Mouse (Mus musculus): ENCODE measurements at regions not wholly inside any gene's neighbourhood (a gene's known extent, or its start where the extent isn't known, plus 50 kb on each side); places are given as distances from the start of the nearest gene placed in this dataset.
"Not testable (repeated sequence)": the region's sequence is repeated elsewhere in the genome, so short reads cannot be mapped to it uniquely, and the experiment has no call there.

DNA sequence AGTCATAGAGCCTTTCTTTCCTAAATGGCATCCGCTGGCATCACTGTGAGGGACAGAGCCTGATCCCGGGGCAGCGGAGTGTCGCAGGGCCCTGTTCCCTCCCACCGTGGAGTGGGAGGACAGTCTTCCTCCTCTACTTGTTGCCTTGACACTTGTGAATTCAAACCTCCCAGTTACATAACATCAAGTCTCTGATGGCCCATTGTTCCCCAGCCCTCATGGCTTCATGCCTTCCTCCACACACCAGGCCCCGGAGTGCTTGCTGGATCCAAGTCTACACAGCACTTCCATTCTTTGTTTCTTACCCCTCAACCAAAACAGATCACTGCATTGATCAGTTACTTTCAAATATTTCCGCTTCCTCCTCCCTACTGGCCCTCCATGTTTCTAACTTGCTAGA, 357.7 kb upstream of the Maf start:
- no peak for DNase-seq
- intact Hi-C loops (cut with DNase I), result no loop called here

DNA sequence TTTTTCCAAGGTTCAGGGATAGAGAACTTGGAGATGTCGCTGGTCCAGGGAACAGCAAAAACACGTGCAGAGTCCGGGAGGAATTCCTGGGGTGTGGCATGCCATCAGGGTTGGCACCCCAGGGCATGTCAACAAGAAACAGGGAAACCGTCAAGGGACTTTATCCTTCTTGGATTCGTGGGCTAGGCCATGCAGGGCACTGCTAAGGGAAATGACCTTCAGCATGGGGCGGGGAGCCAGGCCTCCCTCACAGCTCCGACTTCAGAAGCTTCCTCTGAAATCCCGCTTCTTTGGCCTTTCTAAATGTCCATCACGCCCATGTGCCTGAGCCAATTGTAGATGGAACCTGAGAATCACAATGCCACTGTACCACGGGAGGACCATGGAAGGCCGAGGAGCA, 357.0 kb upstream of the Maf start:
- intact Hi-C loops (cut with DNase I), result no loop called here
- DNase-seq, result no peak

DNA sequence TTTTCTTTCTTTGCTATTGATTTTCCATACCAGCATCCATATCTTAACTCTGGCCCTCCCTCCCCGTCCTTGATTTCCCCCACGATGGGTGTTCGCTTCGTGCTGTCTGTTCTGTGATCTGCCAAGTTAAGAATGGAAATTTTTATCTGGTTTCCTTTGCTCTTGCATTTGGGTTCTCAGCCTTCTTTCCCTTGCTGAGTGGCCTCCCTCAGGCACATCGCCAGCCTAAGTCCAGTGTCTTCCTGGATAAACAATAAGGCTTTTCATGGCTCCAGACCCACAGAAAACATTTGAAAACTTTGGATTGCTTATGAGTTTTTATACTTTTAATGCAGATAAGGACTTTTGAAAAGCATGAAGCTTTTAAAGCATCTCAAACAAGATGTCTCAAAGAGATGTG, 355.9 kb upstream of the Maf start:
- intact Hi-C loops (cut with DNase I), result no loop called here
- peak; percentile 7 to 9 for DNase-seq

GRCm38 (mm10) chr8:116053483-116053882, 345.9 kb upstream of the Maf start:
- intact Hi-C loops (cut with DNase I), result no loop called here
- no peak for DNase-seq

DNA sequence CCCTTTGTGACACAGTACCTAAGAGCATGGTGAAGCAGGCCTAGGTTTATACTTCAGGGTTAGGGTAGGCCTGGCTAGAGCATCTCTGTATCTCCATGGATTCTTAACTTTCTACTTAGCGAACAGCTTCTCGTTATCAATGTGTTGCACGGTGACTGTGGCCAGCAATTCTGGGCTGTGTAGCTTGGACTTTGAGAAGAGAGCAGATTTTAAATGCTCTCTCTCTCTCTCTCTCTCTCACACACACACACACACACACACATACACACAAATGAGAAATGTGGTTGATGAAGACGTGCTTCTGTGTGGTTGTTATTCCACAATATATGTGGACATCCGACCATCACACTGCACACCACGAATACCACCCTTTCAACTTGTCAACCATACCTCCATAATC, 345.4 kb upstream of the Maf start:
- intact Hi-C loops (cut with DNase I), result no loop called here
- DNase-seq, result no peak

- no peak for DNase-seq
- intact Hi-C loops (cut with DNase I), result no loop called here
Measured at GRCm38 (mm10) chr8:116048480-116048879, 340.9 kb upstream of the Maf start.

DNA sequence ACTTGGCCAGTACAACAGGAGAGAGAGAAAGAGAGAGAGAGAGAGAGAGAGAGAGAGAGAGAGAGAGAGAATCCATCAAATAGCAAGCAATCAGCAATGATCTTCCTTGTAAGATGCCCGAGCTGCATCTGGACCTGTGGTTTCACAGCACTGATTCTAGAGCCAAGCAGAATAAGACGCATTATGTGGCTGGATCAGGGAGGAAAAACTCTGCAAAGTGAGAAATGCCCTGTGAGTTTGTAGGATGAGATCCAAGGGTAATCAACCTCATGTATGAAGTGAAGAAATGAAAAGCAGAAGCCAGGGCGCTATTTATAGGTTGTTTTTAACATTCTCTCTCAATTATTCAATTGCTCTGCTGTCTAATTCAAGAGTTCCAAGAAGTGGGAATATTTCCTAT, 339.3 kb upstream of the Maf start:
- intact Hi-C loops (cut with DNase I), result no loop called here
- no peak for DNase-seq

DNA sequence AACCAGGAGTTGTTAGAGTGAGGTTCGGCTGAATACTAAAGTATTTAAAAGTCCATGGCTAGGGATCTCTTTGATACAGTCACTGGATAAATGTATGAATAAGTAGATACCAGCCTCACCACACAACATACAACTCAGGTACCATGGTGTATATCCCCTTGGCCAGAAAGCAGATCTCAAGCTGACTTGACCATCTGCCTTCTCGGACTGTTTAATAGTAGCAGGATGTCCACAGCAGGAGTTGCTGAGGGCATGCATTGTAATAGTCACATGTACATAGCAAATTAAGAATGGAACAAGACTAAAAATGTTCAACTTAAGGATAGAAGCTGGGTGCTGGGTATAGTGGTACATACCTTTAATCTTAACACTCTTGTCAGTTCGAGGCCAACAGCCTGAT, 337.9 kb upstream of the Maf start:
- intact Hi-C loops (cut with DNase I), result no loop called here
- DNase-seq, result no peak

- intact Hi-C loops (cut with DNase I), result no loop called here
- DNase-seq, result no peak
Measured at GRCm38 (mm10) chr8:116043381-116043780, 335.8 kb upstream of the Maf start.

GRCm38 (mm10) chr8:116030966-116031365, 323.4 kb upstream of the Maf start:
- intact Hi-C loops (cut with DNase I), result no loop called here
- no peak for DNase-seq

DNA sequence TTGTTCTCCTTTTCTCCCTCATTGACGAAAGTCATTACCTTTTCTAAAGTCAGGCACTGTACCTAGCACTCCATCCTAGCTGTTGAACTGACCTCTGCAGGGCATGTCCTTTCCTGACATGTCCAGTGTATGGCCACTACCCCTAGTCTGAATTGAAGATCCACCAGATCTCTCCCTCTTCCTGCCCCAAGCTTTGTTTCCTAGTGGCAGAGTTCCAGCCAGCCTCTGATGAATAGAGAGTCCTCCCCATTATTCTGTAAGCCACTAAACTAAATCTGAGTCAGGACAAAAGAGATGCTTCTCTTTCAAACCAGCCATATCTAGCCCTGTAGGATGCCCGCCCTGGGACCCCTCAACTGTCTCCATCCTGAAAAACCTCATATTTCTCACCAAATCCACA, 317.7 kb upstream of the Maf start:
- DNase-seq, result no peak
- intact Hi-C loops (cut with DNase I), result no loop called here

DNA sequence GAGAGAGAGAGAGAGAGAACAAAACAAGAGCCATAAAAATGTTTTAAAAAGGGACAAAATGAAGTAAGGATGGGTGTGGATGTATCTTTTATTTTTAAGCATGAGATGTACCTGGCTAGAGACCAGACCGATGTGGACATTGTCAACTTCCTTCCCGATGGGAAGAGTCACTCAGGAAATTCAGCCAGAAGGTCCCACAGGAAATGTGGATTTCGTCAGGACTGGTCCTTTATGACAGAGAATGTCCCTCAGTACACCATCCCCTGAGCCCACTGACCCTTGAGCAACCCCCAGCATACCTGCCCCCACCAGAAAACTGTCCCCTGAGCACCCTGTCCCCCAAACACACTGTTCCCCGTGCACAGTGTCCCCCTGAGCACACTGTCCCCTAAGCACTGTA, 317.2 kb upstream of the Maf start:
- intact Hi-C loops (cut with DNase I), result no loop called here
- DNase-seq, result no peak

DNA sequence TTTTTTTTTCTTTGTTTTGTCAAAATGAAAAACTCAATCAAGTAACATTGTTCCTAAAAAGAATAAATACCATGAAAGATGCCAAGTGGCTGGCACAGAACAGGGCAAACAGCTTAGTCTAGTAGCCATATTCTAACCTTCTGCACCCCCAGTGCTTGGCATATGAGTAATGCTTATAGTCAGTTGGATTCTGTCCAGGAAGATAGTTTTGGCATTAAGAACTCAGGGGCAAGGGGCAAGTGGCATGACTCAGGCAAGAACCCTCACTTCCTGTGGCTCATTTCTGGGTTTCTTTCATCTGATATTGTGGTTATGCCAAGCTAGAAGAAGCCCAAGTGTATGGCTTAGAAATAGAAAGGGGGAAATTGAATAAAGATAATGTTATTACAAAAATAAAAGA, 314.1 kb upstream of the Maf start:
- no peak for DNase-seq
- intact Hi-C loops (cut with DNase I), result no loop called here

- no peak for DNase-seq
- intact Hi-C loops (cut with DNase I), result no loop called here
Measured at GRCm38 (mm10) chr8:115995320-115995719, 287.7 kb upstream of the Maf start.

- intact Hi-C loops (cut with DNase I), result no loop called here
- DNase-seq, result no peak
Measured at GRCm38 (mm10) chr8:115991989-115992388, 284.4 kb upstream of the Maf start.

- no peak for DNase-seq
- intact Hi-C loops (cut with DNase I), result no loop called here
Measured at GRCm38 (mm10) chr8:115983397-115983796, 275.8 kb upstream of the Maf start.

GRCm38 (mm10) chr8:115982326-115982725, 274.7 kb upstream of the Maf start:
- intact Hi-C loops (cut with DNase I), result no loop called here

DNA sequence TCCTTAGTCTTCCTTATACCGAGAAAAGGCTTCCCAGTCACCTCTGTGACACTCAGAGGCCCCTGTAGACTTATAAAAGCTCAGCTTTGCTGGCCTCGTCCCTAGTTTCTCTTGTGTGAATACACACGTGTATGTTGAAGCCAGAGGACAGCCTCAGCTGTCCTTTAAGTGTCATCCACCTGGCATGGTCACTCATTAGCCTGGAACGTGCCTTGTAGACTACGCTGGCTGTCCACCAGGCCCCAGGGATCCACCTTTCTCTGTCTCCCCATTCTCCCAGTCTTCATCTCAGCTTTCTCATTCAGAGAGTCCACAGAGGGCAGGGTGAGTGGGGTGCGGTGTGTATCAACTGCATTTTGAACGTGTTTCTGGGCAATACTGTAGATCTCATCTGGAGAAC, 273.8 kb upstream of the Maf start:
- intact Hi-C loops (cut with DNase I), result no loop called here
- no peak for DNase-seq

More at GRCm38 (mm10) chr8:115982326-115982725, 274.7 kb upstream of the Maf start:
- DNase-seq, result no peak

DNA sequence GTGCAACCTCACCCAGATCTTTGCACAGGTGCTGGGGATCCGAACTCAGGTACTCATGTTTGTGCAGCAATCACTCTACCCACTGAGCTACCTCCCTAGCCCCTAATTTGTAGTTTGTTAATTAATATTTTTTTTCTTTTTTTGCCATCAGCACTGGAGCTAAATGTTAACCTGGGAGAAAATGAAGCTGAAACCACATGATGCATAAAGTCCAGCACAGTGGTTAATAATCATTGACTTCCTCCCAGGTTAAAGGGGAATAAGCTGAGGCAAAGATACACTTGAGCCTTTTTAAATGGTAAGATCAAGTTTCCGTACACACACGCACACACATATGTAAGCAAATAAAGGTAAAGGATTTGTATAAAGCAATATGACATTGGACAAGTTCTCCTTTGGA, 273.0 kb upstream of the Maf start:
- no peak for DNase-seq
- intact Hi-C loops (cut with DNase I), result no loop called here

- DNase-seq, result no peak
- intact Hi-C loops (cut with DNase I), result no loop called here
Measured at GRCm38 (mm10) chr8:115977152-115977551, 269.6 kb upstream of the Maf start.

DNA sequence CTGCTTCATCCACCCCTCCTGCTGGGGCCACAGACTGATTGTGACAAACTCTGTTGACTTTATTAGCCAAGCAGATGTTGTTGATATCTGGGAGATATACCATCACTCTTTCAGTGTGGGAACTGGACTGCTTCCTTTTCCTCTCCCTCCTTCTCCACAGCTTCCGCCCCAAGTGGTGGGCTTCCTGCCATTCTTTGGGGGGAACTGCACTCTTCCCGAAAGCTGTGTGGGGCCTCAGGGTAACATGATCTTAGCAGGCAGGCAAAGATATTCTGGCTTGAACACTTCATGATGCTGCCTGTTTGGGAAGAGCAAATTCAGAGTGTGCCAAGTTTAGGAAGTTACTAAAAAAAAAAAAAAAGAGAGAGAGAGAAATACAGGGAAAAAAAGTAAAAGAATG, 267.1 kb upstream of the Maf start:
- intact Hi-C loops (cut with DNase I), result no loop called here
- no peak for DNase-seq

DNA sequence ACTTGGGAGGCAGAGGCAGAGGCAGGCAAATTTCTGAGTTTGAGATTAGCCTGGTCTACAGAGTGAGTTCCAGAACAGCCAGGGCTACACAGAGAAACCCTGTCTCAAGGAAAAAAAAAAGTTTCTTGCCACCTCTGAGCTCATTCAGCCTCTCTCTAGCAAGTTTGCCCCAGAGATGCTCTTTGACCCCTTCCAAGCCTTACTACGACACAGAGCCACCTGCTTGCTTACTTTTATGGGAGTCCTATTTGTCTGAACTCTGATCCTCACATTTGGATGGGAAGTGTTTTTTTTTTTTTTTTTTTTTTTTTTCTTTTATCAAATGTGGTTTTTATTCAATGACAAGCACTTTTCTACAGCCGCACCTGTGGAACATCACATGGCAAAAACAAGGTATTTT, 263.8 kb upstream of the Maf start:
- DNase-seq; intact Hi-C loops (cut with DNase I): not testable (repeated sequence)

DNA sequence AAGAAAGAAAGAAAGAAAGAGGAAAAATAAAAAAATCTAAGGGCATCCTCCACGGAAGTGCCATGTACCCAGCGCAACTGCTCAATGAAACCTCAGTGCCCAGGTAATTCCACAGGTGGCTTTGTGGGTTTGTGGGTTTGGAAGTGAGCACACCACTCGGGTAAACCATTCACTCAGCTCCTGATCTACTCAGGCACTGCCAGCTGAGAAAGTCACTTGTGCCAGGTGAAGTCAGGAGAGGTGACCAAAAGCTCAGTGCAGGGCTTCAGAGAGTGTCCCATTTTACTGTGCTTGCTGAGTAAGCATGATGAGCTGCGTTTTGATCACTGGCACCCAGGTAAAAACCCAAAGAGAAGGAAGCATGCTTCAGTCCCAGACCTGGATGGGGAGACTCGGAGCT, 260.5 kb upstream of the Maf start:
- DNase-seq, result no peak
- intact Hi-C loops (cut with DNase I), result no loop called here

DNA sequence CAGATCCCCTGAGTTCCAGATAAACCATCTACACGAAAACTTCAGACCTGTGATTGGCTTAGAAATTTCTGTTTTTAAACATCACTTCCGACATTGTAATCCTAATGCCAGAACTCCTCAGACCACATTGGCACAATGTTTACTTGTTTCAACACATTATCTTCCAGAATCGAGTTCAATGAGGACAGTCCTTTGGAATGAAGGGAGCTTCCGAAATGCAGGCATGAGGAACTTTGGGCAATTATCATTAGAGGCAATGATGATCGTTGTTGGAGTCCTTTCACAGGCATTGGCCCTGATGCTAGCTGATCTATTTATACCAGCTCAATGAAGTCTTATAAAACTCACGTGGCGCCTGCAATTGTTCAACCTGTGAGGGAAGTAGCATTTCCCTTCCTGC, 258.4 kb upstream of the Maf start:
- intact Hi-C loops (cut with DNase I), result no loop called here
- no peak for DNase-seq

Data from heart, postnatal 10 days (tissue).